Mouse (Mus musculus) heart, embryonic 10.5 days (tissue): ENCODE data around the gene Chrna4. TPM values are rescaled to one million over a fixed set of nuclear protein-coding genes. Genes with fewer than 3 reads are reported as not detected.

ENCODE experiments used
- DNase-seq: peaks from one replicate; pipeline ENCODE4 v3.0.0-alpha.2; 2017; ENCODE audit warnings: low spot score
- H3K27ac ChIP-seq: fragments of 300-500 bp; sonication (generic); 2 replicates; pipeline ENCODE4 v1.5.1; 2016; ENCODE audit warnings: mild to moderate bottlenecking
- H3K27me3 ChIP-seq: fragments of 300-500 bp; sonication (generic); 2 replicates; pipeline ENCODE4 v1.6.1; 2016; ENCODE audit warnings: mild to moderate bottlenecking; ENCODE audit not compliant: poor library complexity, insufficient read depth, severe bottlenecking
- H3K36me3 ChIP-seq: fragments of 300-500 bp; sonication (generic); 2 replicates; pipeline ENCODE4 v1.6.1; 2016; ENCODE audit warnings: mild to moderate bottlenecking, moderate library complexity
- H3K4me1 ChIP-seq: fragments of 300-500 bp; sonication (generic); 2 replicates; pipeline ENCODE4 v1.6.1; 2016; ENCODE audit warnings: mild to moderate bottlenecking
- H3K4me3 ChIP-seq: fragments of 300-500 bp; sonication (generic); 2 replicates; pipeline ENCODE4 v1.5.1; 2016; ENCODE audit warnings: mild to moderate bottlenecking, moderate library complexity
- H3K9me3 ChIP-seq: fragments of 300-500 bp; sonication (generic); 2 replicates; pipeline ENCODE4 v1.6.1; 2016; ENCODE audit warnings: mild to moderate bottlenecking, moderate library complexity
- WGBS: fragments of 180-500 bp; shearing (Covaris S2); methylation state at CpG from one replicate; pipeline ENCODE4 v1.1.7; 2016; 5-methylcytosine and 5-hydroxymethylcytosine counted together
- polyA plus RNA-seq: library from polyadenylated mRNA; unstranded; fragments of >200 nt; fragmentation: Nextera tagmentation; extraction: Ambion mirVana; gene quantifications from 2 replicates; pipeline ENCODE4 v1.2.1, GENCODE M21; 2016

Chrna4 gene
- polyA plus RNA-seq, 1 experiment from 2014 or later = 1.3 TPM

GRCm38 (mm10) chr2:181032407-181032806, 10.9 kb downstream of the Chrna4 start:
- DNase-seq = no peak
- 37% methylated on average over 5 of the region's 5 CpGs for WGBS

DNA sequence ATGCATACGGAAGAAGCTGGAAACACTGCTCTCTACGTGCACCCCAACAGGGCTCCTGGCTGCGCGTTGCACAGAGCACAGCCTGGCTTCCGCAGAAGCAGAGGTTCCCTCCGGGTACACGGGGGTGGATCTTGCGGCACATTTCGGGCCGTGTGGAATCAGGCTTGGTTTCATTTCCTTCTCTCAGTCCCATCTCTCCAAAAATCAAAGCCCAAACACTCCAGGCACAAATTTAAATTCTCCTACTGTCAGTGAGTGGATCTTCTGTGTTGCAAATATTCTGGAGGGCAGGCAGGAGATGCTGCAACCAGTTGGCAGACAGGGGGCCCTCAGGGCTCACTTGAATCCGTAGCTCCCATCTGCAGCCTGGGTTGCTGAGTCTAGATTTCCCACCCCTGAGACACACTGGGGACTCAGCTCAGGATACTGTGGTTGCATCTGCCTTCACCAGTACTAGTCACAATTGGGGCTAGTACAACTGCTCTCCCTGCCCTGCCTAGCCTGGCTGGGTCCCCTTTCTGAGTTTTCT, 11.9 kb downstream of the Chrna4 start:
- no peak overlapping the region for H3K27ac ChIP-seq
- WGBS = 76% methylated on average over 11 of the region's 11 CpGs
- H3K27me3 ChIP-seq = peaks cover 100% of the 10 kb centered on the region

More at GRCm38 (mm10) chr2:181032407-181032806, 10.9 kb downstream of the Chrna4 start:
- no peaks in the 10 kb centered on the region for H3K36me3 ChIP-seq
- H3K27me3 ChIP-seq = peaks cover 100% of the 10 kb centered on the region
- H3K4me1 ChIP-seq = peaks cover 17% of the 10 kb centered on the region; the same call in 1 of the 2 replicates
- no peak overlapping the region for H3K4me3 ChIP-seq
- no peak overlapping the region for H3K27ac ChIP-seq
- H3K9me3 ChIP-seq = no peaks in the 10 kb centered on the region

DNA sequence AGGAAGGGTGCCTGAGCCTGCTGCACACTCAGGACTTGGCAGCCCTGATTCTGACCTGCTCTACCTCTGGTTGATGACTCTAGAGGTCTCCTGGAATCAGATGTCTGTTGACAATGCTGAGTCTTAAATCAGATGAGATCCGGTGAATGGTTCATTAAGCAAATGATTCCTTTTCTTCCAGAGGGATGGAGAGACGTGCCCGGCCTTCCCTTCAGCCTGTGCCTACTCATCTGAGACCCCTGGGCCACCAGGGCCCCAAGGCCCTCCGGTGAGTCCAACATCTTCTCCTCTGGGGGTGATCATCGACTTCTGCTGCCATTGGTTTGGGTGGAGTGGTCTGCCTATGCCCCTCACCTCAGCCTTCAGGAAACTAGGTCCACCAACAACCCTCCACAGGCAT, 35.0 kb downstream of the Chrna4 start:
- Histone ChIP-seq H3K9me3 (no peaks in the 10 kb centered on the region), H3K27me3 (peaks cover 67% of the 10 kb centered on the region), H3K4me3 (no peak overlapping the region), H3K36me3 (no peaks in the 10 kb centered on the region), H3K4me1 (no peaks in the 10 kb centered on the region; the same call in 1 of the 2 replicates), H3K27ac (no peak overlapping the region)
- no peak for DNase-seq
- WGBS = 75% methylated on average over 5 of the region's 5 CpGs

More for the DNA sequence above, 11.9 kb downstream of the Chrna4 start:
- Histone ChIP-seq H3K36me3 (no peaks in the 10 kb centered on the region), H3K9me3 (no peaks in the 10 kb centered on the region), H3K4me1 (peaks cover 17% of the 10 kb centered on the region; the same call in 1 of the 2 replicates), H3K4me3 (no peak overlapping the region)
- no peak for DNase-seq

- no peaks in the 10 kb centered on the region for H3K36me3 ChIP-seq
- H3K4me1 ChIP-seq = no peaks in the 10 kb centered on the region; the same call in 1 of the 2 replicates
- H3K9me3 ChIP-seq = no peaks in the 10 kb centered on the region
- DNase-seq = no peak
- 66% methylated on average over 4 of the region's 4 CpGs for WGBS
- no peak overlapping the region for H3K27ac ChIP-seq
- no peak overlapping the region for H3K4me3 ChIP-seq
- H3K27me3 ChIP-seq = peaks cover 68% of the 10 kb centered on the region
Measured at GRCm38 (mm10) chr2:181007054-181007453, 36.3 kb downstream of the Chrna4 start.

DNA sequence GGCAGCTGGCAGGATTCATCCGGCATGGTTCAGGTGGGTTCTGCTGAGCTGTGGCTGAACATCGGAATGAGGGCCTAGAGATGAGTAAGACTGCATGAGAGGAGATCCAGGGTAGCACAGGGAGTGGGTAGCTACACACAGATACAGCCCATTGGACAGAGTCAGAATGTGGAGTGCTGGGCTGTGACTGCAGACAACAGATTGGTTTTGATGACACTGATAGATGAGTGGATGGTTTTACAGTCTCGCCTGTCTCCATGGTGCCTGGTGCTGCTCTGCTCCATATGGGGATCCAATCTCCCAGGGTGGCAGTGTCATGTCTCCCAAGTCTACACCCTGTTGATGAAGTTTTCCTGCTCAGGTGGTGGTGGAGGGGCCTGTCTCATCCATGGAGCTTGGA, 46.4 kb downstream of the Chrna4 start:
- no peaks in the 10 kb centered on the region for H3K9me3 ChIP-seq
- no peak for DNase-seq
- H3K36me3 ChIP-seq = no peaks in the 10 kb centered on the region
- H3K27me3 ChIP-seq = peaks cover 55% of the 10 kb centered on the region
- H3K4me3 ChIP-seq = no peak overlapping the region
- 72% methylated on average over 3 of the region's 3 CpGs for WGBS
- H3K4me1 ChIP-seq = 0 out of 2 replicates have a peak, but pooled peaks cover 5% of the 10 kb centered on the region
- no peak overlapping the region for H3K27ac ChIP-seq

- no peaks in the 10 kb centered on the region for H3K9me3 ChIP-seq
- 15% methylated on average over 5 of the region's 5 CpGs for WGBS
- H3K36me3 ChIP-seq = no peaks in the 10 kb centered on the region
- H3K4me1 ChIP-seq = 0 out of 2 replicates have a peak, but pooled peaks cover 5% of the 10 kb centered on the region
- H3K4me3 ChIP-seq = no peak overlapping the region
- H3K27me3 ChIP-seq = peaks cover 50% of the 10 kb centered on the region
- H3K27ac ChIP-seq = no peak overlapping the region
- no peak for DNase-seq
Measured at GRCm38 (mm10) chr2:180996436-180996835, 46.9 kb downstream of the Chrna4 start.

DNA sequence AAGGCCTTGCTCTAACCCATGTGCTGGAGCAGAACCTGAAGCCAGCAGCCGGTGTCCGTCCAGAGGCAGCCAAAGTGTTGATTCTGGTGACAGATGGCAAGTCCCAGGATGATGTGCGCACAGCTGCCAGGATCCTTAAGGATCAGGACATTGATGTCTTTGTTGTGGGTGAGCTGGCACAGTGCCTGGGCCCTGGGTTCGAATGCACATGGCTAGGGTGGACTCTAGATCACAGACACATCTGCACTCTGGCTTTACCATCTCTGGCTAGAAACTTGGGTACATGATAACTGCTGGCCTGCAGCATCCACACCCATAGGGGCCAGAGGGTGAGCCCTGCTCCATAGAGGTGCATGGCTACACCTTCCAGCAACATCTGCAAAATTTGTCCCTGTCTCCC, 47.9 kb downstream of the Chrna4 start:
- H3K27me3 ChIP-seq = peaks cover 40% of the 10 kb centered on the region
- H3K4me1 ChIP-seq = 0 out of 2 replicates have a peak, but pooled peaks cover 5% of the 10 kb centered on the region
- no peaks in the 10 kb centered on the region for H3K36me3 ChIP-seq
- WGBS = 80% methylated on average over 4 of the region's 4 CpGs
- no peak for DNase-seq
- H3K4me3 ChIP-seq = no peak overlapping the region
- H3K9me3 ChIP-seq = no peaks in the 10 kb centered on the region
- H3K27ac ChIP-seq = no peak overlapping the region

- no peaks in the 10 kb centered on the region for H3K9me3 ChIP-seq
- no peak for DNase-seq
- 70% methylated on average over 2 of the region's 2 CpGs for WGBS
Measured at GRCm38 (mm10) chr2:180994360-180994759, 49.0 kb downstream of the Chrna4 start.

GRCm38 (mm10) chr2:180990347-180990746, 53.0 kb downstream of the Chrna4 start:
- DNase-seq = no peak
- Histone ChIP-seq H3K4me3 (no peak overlapping the region), H3K9me3 (no peaks in the 10 kb centered on the region), H3K36me3 (no peaks in the 10 kb centered on the region), H3K27ac (no peak overlapping the region), H3K27me3 (peaks cover 17% of the 10 kb centered on the region; the same call in 1 of the 2 replicates), H3K4me1 (peaks cover 27% of the 10 kb centered on the region)
- WGBS = 68% methylated on average over 4 of the region's 4 CpGs

More at GRCm38 (mm10) chr2:180994360-180994759, 49.0 kb downstream of the Chrna4 start:
- no peaks in the 10 kb centered on the region for H3K36me3 ChIP-seq
- 0 out of 2 replicates have a peak, but pooled peaks cover 5% of the 10 kb centered on the region for H3K4me1 ChIP-seq
- no peak overlapping the region for H3K27ac ChIP-seq
- no peak overlapping the region for H3K4me3 ChIP-seq
- H3K27me3 ChIP-seq = peaks cover 30% of the 10 kb centered on the region; the same call in 1 of the 2 replicates

GRCm38 (mm10) chr2:180988948-180989347, 54.4 kb downstream of the Chrna4 start:
- no peak overlapping the region for H3K4me3 ChIP-seq
- no peaks in the 10 kb centered on the region for H3K9me3 ChIP-seq
- no peak overlapping the region for H3K27ac ChIP-seq
- H3K4me1 ChIP-seq = peaks cover 27% of the 10 kb centered on the region
- H3K36me3 ChIP-seq = no peaks in the 10 kb centered on the region
- peaks cover 3% of the 10 kb centered on the region; the same call in 1 of the 2 replicates for H3K27me3 ChIP-seq
- DNase-seq = no peak
- 74% methylated on average over 1 of the region's 1 CpGs for WGBS

DNA sequence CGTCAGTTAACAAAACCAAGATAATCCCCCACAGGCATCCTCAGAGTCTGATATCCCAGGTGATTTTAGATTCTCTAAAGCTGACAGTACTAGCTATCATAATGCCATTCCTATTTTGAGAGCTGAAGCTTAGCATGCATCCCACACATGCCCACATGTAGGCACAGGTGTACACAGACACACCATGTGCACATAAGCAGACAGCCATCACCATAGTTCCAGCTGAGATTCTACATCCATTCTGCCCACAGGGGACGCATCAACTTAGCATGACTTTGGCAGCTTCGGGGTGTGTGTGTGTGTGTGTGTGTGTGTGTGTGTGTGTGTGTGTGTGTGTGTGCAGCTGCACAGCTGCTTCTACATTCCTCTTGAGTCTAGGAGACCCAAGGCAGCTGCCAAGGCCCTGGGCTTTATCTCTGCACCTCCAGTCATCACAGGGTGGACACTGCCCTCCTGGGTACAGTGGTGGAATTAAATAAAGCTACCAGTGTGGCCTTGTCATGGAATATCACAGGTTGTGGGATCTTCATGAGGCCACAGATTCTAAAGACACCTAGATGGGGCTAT, 54.9 kb downstream of the Chrna4 start:
- DNase-seq = no peak
- no peak overlapping the region for H3K4me3 ChIP-seq
- no peaks in the 10 kb centered on the region for H3K9me3 ChIP-seq
- H3K36me3 ChIP-seq = no peaks in the 10 kb centered on the region
- H3K27me3 ChIP-seq = no peaks in the 10 kb centered on the region; the same call in 1 of the 2 replicates
- peaks cover 27% of the 10 kb centered on the region for H3K4me1 ChIP-seq
- H3K27ac ChIP-seq = no peak overlapping the region
- WGBS = 73% methylated on average over 3 of the region's 3 CpGs

- H3K36me3 ChIP-seq = peaks cover 9% of the 10 kb centered on the region; the same call in 1 of the 2 replicates
- WGBS = 53% methylated on average over 5 of the region's 5 CpGs
- DNase-seq = no peak
- H3K27ac ChIP-seq = peak overlapping the region; percentile 59
- no peaks in the 10 kb centered on the region; the same call in 1 of the 2 replicates for H3K27me3 ChIP-seq
- H3K4me3 ChIP-seq = no peak overlapping the region
- H3K9me3 ChIP-seq = no peaks in the 10 kb centered on the region
- peaks cover 22% of the 10 kb centered on the region for H3K4me1 ChIP-seq
Measured at GRCm38 (mm10) chr2:180987432-180988030, 55.8 kb downstream of the Chrna4 start.

DNA sequence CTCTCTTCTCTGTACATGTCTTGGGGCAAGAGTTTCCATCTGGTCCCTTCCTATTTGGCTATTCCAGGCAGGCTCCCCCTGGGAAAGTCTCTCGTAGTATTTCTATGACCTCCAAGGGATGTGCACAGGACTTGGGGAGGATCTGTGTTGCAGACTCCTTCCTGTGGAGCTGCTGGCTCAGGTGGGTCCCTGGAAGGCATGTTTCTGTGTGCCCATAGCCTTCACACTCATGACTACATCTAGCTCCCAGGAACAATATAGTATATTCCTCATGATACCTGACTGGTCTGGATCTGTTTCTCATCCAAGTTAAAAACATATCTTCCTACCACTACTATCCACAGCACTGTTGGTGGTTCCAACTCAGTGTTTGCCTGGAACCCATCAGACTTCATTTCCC, 56.3 kb downstream of the Chrna4 start:
- peaks cover 22% of the 10 kb centered on the region for H3K4me1 ChIP-seq
- no peak overlapping the region for H3K4me3 ChIP-seq
- no peak overlapping the region for H3K27ac ChIP-seq
- 87% methylated on average over 1 of the region's 1 CpGs for WGBS
- H3K27me3 ChIP-seq = no peaks in the 10 kb centered on the region; the same call in 1 of the 2 replicates
- H3K9me3 ChIP-seq = no peaks in the 10 kb centered on the region
- no peak for DNase-seq
- H3K36me3 ChIP-seq = peaks cover 14% of the 10 kb centered on the region
